Mouse (Mus musculus) E14TG2a.4 (cell line): ENCODE data around the gene Fcrls.
A peak's percentile ranks its signal among the peaks of the same experiment; 100 is the strongest.

Experiments used
- H3K27me3 ChIP-seq: 2 replicates; pipeline ENCODE4 v1.6.1; 2014; ENCODE audit warnings: low read length, control low read depth; ENCODE audit not compliant: insufficient read depth
- H3K36me3 ChIP-seq: 2 replicates; pipeline ENCODE4 v1.6.1; 2014; ENCODE audit warnings: low read length, control low read depth; ENCODE audit not compliant: insufficient read depth
- H3K4me1 ChIP-seq: replicated peaks from 2 replicates; pipeline ENCODE4 v1.6.1; 2014; ENCODE audit warnings: low read depth, low read length, control low read depth
- H3K4me3 ChIP-seq: replicated peaks from 2 replicates; pipeline ENCODE4 v1.5.1; 2014; ENCODE audit warnings: mild to moderate bottlenecking, low read length
- H3K9me3 ChIP-seq: 2 replicates; pipeline ENCODE4 v1.6.1; 2014; ENCODE audit warnings: low read length, control low read depth
- CTCF ChIP-seq: conservative IDR thresholded peaks from 2 replicates; pipeline ENCODE4 v1.5.1; 2014; ENCODE audit warnings: low read length
- NANOG ChIP-seq: IDR thresholded peaks from 2 replicates; pipeline ENCODE4 v1.6.1; 2014; ENCODE audit warnings: borderline replicate concordance, low read length, mixed read lengths
- POU5F1 ChIP-seq: IDR thresholded peaks from 2 replicates; pipeline ENCODE4 v1.6.1; 2014; ENCODE audit warnings: low read length, borderline replicate concordance

The Fcrls gene

DNA sequence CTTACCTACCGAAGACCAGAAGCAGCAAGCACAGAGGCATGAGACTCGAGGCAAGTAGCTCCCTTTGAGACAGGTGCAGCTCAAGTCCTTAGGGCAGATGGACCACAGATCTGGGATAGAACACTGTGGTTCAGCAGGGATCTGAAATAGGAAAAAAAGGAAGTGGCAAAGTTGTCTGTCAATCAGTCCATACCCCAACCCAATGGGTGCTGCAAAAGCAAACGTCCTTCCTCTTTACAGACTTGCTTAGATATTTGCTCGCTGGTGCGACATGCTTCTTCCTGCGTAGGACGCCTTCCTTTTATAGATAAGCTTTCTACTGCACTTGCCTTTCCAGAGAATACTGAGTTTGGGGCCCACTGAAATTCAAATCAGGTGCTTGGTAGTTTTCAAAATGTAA is at the start of gene Fcrls:
Gene Fcrls, minus strand, starts transcription at position 303 of the 400 bp plus-strand sequence.
- no peak within 1 kb of the TSS for H3K4me3 ChIP-seq
- no peaks in the 10 kb centered on the region for H3K9me3 ChIP-seq
- no peaks in the 10 kb centered on the region for H3K36me3 ChIP-seq
- no peaks in the 10 kb centered on the region for H3K4me1 ChIP-seq
- H3K27me3 ChIP-seq, result 0 out of 2 replicates have a peak, but pooled peaks cover 4% of the 10 kb centered on the region
- no peak for TF ChIP-seq POU5F1
- no peak for TF ChIP-seq NANOG
- TF ChIP-seq CTCF, result no peak

DNA sequence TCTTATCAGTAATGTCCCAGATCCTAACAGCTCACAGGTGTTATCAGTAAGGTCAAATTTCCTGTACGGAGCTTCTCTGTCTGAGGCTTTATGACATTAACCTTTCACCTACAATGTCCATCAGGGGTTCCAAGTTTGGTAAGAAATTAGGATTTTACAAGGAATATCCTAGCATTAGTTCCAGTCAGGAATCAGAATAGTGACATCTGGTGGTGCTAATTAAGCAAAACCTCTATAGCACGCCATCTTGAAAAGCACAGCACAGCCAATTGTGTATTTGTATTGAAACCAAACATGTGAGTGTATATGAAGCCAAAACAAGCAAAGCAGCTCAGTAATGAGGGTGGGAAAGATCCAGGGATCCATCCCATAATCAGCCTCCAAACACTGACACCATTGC is 46.4 kb upstream of the Fcrls start:
- no peak overlapping the region for H3K4me3 ChIP-seq

DNA sequence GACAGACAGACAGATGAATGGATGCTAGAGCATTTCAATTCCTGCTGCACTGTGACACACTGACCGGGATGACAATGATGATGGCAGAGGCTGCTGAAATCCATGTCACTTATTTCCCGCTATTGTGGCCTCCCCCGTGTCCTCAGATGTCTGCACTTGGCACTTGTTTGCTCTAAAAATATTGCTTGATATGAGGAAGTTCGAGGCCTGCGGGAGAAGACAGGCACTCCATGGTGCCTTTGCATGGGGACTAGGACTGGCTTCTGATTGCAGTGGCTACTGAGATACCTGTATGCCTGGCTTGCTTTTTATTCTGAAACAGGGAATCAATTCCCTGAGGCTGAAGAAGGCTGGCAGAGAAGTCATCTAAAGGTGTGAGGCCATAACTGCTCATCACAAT is 36.4 kb upstream of the Fcrls start:
- Histone ChIP-seq H3K4me3 (no peak overlapping the region), H3K9me3 (peaks cover 18% of the 10 kb centered on the region), H3K27me3 (no peaks in the 10 kb centered on the region), H3K4me1 (no peaks in the 10 kb centered on the region), H3K36me3 (no peaks in the 10 kb centered on the region)
- no peak for TF ChIP-seq CTCF
- TF ChIP-seq POU5F1, result no peak
- no peak for TF ChIP-seq NANOG

More for the DNA sequence above, 46.4 kb upstream of the Fcrls start:
- H3K4me1 ChIP-seq, result no peaks in the 10 kb centered on the region
- H3K36me3 ChIP-seq, result no peaks in the 10 kb centered on the region
- H3K27me3 ChIP-seq, result no peaks in the 10 kb centered on the region
- H3K9me3 ChIP-seq, result no peaks in the 10 kb centered on the region
- TF ChIP-seq POU5F1, result no peak
- no peak for TF ChIP-seq NANOG
- no peak for TF ChIP-seq CTCF

DNA sequence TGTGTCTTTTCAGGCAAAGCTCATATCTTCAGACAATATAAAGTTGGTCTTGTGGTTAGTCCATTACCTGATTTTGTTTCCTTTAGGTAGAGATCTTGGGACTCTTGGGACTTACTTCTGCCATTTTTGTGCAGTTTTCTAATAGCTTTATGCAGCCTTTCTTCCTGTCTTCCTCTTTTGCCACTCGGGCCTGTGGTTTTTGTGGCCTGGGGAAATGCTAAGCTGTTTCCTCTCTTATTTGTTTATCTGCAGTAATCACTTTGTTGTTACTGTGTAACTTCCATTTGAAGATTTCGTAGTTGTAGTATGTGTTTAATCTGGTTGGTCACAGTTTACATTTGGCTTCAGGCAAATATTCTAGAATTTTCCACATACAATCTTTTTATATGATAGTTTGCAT is 10.8 kb upstream of the Fcrls start:
- no peaks in the 10 kb centered on the region for H3K9me3 ChIP-seq
- H3K27me3 ChIP-seq, result no peaks in the 10 kb centered on the region
- no peak overlapping the region for H3K4me3 ChIP-seq
- no peaks in the 10 kb centered on the region for H3K36me3 ChIP-seq
- H3K4me1 ChIP-seq, result no peaks in the 10 kb centered on the region
- TF ChIP-seq NANOG, result no peak
- no peak for TF ChIP-seq CTCF
- no peak for TF ChIP-seq POU5F1

DNA sequence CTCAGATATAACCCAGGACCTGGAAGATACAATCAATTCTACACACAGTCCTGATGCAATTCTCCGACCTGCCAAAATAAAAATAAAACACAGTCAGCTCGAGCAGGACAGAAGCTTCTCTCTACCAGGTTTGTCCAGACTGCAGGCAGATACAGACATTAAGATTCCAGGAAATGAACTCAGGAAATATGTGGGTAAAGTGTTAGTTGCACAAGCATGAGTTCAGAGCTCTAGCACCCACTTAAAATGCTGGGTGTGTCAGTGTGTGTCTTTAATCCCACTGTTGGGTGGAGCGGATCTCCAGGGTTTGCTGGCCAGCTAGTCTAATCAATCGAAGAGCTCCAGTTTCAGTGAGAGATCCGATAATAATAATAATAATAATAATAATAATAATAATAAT is 3.0 kb upstream of the Fcrls start:
- TF ChIP-seq POU5F1 (no peak), NANOG (no peak), CTCF (no peak)
- no peaks in the 10 kb centered on the region for H3K27me3 ChIP-seq

DNA sequence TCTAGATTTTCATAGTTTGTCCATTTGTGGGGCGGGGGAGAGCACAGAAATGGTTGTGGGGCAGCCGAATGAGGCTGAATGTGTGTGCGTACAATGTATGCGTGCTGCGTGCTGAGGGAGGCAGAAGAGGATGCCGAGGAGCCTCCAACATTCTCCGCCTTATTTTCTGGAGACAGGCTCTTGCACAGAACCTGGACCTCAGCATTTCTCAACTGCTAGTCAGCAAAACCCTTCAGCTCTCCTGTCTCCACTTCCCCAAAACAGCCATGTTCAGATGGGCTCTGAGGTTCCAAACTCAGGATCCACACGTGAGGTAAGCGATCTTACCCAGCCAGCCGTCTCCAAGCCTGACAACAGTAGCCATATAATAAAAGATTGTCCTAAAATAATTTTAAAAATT is 8.3 kb downstream of the Fcrls start:
- Histone ChIP-seq H3K36me3 (no peaks in the 10 kb centered on the region), H3K4me3 (no peak overlapping the region), H3K9me3 (0 out of 2 replicates have a peak, but pooled peaks cover 3% of the 10 kb centered on the region), H3K4me1 (peaks cover 6% of the 10 kb centered on the region; the same call in 1 of the 2 replicates), H3K27me3 (peaks cover 12% of the 10 kb centered on the region)
- TF ChIP-seq NANOG (no peak), CTCF (no peak), POU5F1 (no peak)

More for the DNA sequence above, 3.0 kb upstream of the Fcrls start:
- Histone ChIP-seq H3K4me3 (no peak overlapping the region), H3K36me3 (no peaks in the 10 kb centered on the region), H3K4me1 (no peaks in the 10 kb centered on the region), H3K9me3 (no peaks in the 10 kb centered on the region)

DNA sequence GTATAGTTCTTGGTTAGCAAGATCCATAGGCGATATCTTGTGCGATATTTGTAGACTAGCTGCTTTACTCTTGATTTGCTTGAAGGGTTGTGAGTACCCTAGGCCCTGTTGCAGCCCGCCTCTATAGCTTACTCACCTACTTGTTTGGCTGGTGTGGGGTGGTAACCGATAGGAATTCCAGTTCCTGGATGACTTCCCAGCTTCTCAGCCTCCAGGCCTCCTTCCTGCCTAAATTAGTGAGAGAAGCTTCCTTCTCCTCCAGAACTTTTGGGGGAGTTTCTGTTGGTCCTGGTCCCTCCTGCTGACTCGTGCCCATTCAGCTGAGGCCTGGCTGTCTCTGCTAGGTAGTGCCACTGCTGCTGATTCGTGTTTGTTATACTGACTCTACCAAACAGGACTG is 14.0 kb downstream of the Fcrls start:
- Histone ChIP-seq H3K27me3 (no peaks in the 10 kb centered on the region), H3K4me3 (no peak overlapping the region), H3K9me3 (0 out of 2 replicates have a peak, but pooled peaks cover 3% of the 10 kb centered on the region), H3K36me3 (no peaks in the 10 kb centered on the region), H3K4me1 (no peaks in the 10 kb centered on the region)
- no peak for TF ChIP-seq CTCF
- TF ChIP-seq NANOG, result no peak
- TF ChIP-seq POU5F1, result no peak

DNA sequence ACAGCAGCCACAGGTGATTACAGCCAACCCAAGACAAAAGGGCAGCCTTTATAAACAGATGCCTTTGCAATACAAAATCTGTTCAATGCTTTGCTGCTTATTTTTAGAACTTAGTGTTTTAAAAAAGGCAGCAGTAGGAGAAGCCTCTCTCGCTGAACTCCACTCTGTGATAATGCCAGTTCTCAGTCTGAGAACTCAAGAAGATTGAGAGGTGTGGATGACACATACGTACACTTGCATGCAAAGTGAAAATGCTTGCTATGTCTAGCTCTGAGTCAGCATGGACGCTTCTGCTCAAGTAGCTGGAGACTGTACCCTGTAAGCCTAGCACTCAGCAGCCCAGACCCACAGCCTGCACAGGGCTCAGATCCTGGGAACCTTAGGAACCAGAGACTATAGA is 16.2 kb downstream of the Fcrls start:
- no peaks in the 10 kb centered on the region for H3K9me3 ChIP-seq
- no peaks in the 10 kb centered on the region for H3K36me3 ChIP-seq
- H3K4me3 ChIP-seq, result no peak overlapping the region
- H3K27me3 ChIP-seq, result peaks cover 9% of the 10 kb centered on the region
- no peaks in the 10 kb centered on the region for H3K4me1 ChIP-seq
- TF ChIP-seq CTCF, result no peak
- TF ChIP-seq NANOG, result no peak
- TF ChIP-seq POU5F1, result no peak

DNA sequence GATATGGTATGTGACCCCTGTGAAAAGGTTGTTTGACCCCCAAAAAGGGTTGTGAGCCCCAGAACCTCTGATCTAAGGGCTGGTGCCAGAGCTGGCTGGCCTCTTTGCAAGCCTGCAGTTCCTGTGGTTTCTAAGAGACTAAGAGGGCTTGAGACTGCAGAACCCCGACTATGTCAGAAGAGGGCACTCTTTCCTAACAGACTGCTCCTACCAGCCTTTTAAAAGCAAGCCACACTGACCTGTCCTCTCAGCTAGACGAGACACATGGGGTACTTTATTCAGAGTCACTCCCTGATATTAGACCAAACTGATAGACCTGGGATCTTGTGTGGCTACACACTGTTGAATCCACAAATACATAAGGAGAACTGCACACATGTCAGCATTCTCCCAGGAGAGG is 19.9 kb downstream of the Fcrls start:
- TF ChIP-seq CTCF (peak; percentile 41), POU5F1 (no peak), NANOG (no peak)
- peaks cover 11% of the 10 kb centered on the region for H3K4me1 ChIP-seq
- H3K36me3 ChIP-seq, result no peaks in the 10 kb centered on the region
- no peaks in the 10 kb centered on the region for H3K9me3 ChIP-seq
- no peak overlapping the region for H3K4me3 ChIP-seq
- peaks cover 27% of the 10 kb centered on the region for H3K27me3 ChIP-seq
